Mouse (Mus musculus): ENCODE data around the gene Gba2.

Gene Gba2

GRCm38 (mm10) chr4:43581381-43581780 is 2.7 kb upstream of the Gba2 start:
- no peak for DNase-seq (ENCODE audit: low spot score in 2 of 2)

- DNase-seq (ENCODE audit: low spot score in 2 of 2), result no peak
Measured at GRCm38 (mm10) chr4:43580721-43581120, 2.0 kb upstream of the Gba2 start.

DNA sequence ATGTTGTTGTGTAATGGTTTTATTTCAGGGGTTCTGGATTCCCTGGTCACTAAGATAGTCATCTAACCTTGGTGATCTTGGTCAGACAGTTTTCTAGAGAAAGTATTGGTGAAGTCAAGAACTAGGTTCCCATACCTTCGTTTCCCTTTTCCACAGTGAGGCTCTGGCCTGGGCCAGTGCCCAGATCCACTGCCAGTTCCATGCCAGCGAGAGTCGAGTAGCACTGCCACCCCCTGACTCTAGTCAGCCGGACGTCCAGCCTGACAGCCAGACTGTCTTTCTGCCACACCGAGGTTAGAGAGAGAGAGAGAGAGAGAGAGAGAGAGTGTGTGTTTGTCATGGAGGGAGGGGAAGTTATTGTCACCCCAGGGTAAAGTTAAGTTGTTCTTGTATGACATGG is 1.1 kb upstream of the Gba2 start:
- DNase-seq (ENCODE audit: low spot score in 2 of 2), result no peak

GRCm38 (mm10) chr4:43579256-43579655 is 583 bp upstream of the Gba2 start:
- DNase-seq (ENCODE audit: low spot score in 2 of 2), result no peak

GRCm38 (mm10) chr4:43577237-43577881 is 1.3 kb downstream of the Gba2 start:
- no peak for DNase-seq (ENCODE audit: low spot score in 2 of 2)

- no peak for DNase-seq (ENCODE audit: low spot score in 2 of 2)
Measured at GRCm38 (mm10) chr4:43575356-43575755, 3.3 kb downstream of the Gba2 start.

GRCm38 (mm10) chr4:43573561-43573960 is 5.1 kb downstream of the Gba2 start:
- DNase-seq (ENCODE audit: low spot score in 2 of 2), result no peak

- DNase-seq (ENCODE audit: low spot score in 2 of 2), result no peak
Measured at GRCm38 (mm10) chr4:43571395-43572045, 7.2 kb downstream of the Gba2 start.

DNA sequence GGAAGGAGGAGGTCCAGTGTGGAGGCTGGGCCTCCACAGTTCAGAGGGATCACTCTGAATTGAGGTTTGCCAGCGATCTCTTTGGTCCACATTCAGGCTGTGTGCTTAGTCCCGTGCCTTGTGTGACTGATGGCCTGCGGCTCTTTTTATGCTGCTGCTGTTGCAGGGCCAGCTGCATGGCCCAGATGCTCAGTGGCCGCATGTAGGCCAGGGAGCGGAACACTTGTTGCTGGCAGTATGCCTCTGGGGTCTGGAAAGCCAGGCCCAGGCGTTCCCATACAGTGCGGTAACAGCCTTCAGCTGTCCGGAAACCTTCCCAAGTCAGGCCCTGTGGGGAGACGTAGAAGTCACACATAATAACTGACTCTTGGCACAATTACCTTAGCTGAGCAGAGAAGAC is 11.5 kb downstream of the Gba2 start:
- no peak for DNase-seq (ENCODE audit: low spot score in 2 of 2)

GRCm38 (mm10) chr4:43564231-43564630 is 14.4 kb downstream of the Gba2 start:
- DNase-seq (ENCODE audit: low spot score in 2 of 2), result no peak

- no peak for DNase-seq (ENCODE audit: low spot score in 2 of 2)
Measured at GRCm38 (mm10) chr4:43563601-43563875, 15.1 kb downstream of the Gba2 start.

GRCm38 (mm10) chr4:43562769-43563600 is 15.7 kb downstream of the Gba2 start:
- no peak for DNase-seq (ENCODE audit: low spot score in 2 of 2)

DNA sequence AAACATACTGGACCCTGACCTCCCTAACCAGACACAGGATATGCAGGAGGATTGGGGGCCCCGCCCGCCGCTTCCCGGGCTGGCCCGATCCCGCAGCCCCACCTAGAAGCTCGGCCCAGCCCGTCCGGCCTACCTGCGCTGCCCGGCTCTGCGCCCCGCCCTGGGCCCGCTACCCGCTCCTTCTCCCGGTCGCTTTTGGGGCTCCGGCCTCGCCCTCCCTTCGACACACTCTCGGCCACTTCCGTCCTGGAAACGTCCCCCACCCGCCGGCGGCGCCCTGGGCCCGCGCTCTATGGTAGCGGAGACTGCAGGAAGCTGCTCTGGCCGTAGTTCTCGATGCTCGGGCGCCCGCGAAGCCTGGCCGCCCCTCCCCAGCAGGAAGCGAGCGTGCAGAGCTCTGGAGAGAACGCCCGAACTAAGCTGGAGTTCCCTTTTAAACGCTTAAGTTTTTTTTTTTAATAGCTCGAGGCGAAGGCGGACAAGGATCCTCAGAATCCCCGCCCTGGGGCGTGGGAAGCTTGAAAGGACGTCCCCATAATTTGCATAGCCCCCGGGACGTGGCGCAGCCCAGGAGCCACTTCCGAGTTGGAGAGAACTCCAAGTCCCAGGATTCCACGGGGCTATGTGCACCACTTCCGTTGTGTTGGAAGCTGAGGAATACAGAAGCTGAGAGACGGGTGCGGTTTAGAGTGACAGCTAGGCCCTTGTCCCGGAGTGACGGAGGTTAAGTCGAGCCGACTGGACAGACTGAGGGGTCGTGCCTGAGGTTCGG is 16.5 kb downstream of the Gba2 start, which contains the start of the genes Creb3 and Tln1:
Gene Creb3, plus strand, starts transcription at position 336 of the 772 bp plus-strand sequence.
Gene Tln1, minus strand, starts transcription at position 695 of the 772 bp plus-strand sequence.
- peak; percentile 93 to 95 for DNase-seq (ENCODE audit: low spot score in 2 of 2)

GRCm38 (mm10) chr4:43561436-43561996 is 17.2 kb downstream of the Gba2 start:
- DNase-seq (ENCODE audit: low spot score in 2 of 2), result no peak

- DNase-seq (ENCODE audit: low spot score in 2 of 2), result no peak
Measured at GRCm38 (mm10) chr4:43560976-43561375, 17.7 kb downstream of the Gba2 start.

- DNase-seq (ENCODE audit: low spot score in 2 of 2), result peak; percentile 35 to 51
Measured at GRCm38 (mm10) chr4:43560243-43560611, 18.4 kb downstream of the Gba2 start.

- no peak for DNase-seq (ENCODE audit: low spot score in 2 of 2)
Measured at GRCm38 (mm10) chr4:43559519-43560242, 19.0 kb downstream of the Gba2 start.

DNA sequence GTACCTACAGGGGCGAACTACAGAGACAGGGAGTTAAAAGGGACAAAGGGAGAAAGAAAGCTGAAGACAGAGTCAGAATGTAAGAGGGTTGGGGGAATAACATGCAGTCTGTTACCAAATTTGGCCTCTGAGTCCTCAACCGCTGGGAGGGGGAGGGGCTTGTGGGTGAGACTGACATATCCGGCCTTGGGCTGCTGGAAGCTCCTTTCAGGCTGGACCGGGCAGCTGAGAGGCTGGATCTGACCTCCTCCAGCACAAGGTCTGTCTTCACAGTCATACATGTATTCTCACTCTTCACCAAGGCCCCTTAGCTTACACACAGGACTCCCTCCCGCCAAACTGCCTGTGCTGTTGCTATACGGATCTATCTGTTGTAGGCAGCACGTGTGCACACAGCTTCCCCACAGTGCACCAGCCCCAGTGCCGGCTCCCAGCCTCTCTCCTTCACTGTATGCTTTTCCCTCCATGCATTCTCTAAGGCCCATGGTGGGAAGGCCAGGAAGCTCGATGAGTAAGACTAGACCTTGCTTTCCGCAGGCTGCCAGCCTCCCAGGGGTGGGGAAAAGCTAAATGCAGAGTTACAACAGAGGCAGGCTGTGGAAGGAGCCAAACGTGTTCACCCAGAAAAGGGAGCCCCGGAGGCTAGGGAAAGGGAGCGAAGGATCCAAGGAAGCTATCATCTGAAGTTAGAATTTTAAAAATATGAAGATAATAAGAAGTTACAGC is 19.9 kb downstream of the Gba2 start:
- peak in 1 of 2 experiments; percentile 50 for DNase-seq (ENCODE audit: low spot score in 2 of 2)

- DNase-seq (ENCODE audit: low spot score in 2 of 2), result no peak
Measured at GRCm38 (mm10) chr4:43558028-43558630, 20.5 kb downstream of the Gba2 start.

GRCm38 (mm10) chr4:43555926-43556325 is 22.7 kb downstream of the Gba2 start:
- no peak for DNase-seq (ENCODE audit: low spot score in 2 of 2)
